9 mouse cellular contexts compared by ENCODE assay signal in the genomic region with DNA sequence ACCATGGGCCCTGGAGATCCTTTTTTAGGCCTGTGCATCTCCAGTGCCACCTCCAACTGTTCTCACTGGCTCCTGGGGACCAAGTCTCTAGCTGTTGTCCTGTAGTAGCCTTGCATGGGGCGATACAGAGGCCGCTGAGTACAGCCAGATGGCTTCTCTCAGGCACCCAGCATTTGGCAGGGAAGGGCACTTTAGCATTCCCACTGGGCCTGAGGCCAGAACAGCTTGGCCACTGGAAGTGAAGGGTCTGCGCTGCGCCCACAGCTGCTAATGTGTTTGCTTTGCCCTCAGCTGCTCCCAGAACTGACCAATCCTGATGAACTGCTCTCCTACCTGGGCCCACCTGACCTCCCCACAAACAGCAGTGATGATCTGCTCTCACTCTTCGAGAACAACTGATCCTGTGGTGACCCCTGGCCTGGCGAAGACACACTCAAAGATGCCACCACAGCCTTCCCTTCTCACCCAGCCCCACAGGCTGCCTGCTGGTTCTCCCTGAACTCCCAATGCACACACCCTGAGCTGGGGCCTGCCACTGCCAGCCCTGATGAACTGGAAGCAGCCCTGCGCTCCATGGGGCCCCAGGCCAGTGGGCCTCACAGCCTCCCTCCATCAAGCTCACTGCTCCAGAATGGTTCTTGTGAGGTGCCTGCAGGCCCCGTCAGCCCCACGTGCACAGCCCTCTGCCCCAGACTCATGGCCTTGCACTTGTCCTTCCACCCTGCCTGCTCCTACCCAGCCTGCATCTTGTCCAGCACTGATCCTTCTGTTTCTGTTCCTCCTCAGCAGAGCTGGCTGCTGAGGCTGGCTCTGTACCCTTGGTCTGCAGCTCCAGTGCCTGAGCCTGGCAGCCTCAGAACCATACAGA. TPM values are rescaled to one million over a fixed set of nuclear protein-coding genes. Genes with fewer than 3 reads are reported as not detected.
DNase-seq lines count a peak whose midpoint lies in the region; ATAC-seq and TF ChIP-seq lines count a peak whose summit lies in the region.
"Had no signal": no experiment of that assay in that cellular context is flagged by ENCODE, and none has a peak within 500 bp of the region (broad histone marks: within the 10 kb centered on the region; RNA-seq: fewer than 3 reads in every experiment).

No protein-coding gene starts in this region.

- H3K4me2 ChIP-seq in heart, embryonic 16.5 days (ENCODE audit: low read depth, low read length): no peak overlapping the region
- no peak overlapping the region for H3K4me2 ChIP-seq in lung, embryonic 16.5 days (ENCODE audit: low read depth, low read length)

- no peak for DNase-seq in left cerebral cortex, adult 2 months (ENCODE audit: extremely low spot score in 1 of 2, low spot score in 2 of 2)
- DNase-seq in left cerebral cortex, postnatal 25 days (ENCODE audit: low spot score in 2 of 2): no peak
- peak; percentile 51 to 65 for DNase-seq in cerebellum, postnatal 25 days
- DNase-seq in Muller cell, postnatal 12 days (ENCODE audit: inconsistent ontology term): no peak
- DNase-seq in right cerebral cortex, postnatal 4 days: no peak

- no peaks in the 10 kb centered on the region for H3K9me3 ChIP-seq in heart, embryonic 16.5 days (replicated peaks; ENCODE audit: control insufficient read depth, low read length)
- H3K9me3 ChIP-seq in lung, embryonic 16.5 days (ENCODE audit: control insufficient read depth, low read length): no peaks in the 10 kb centered on the region

- ATAC-seq in heart, embryonic 16.5 days (replicated peaks; ENCODE audit: extremely low read depth, insufficient read depth, low FRiP score): peak; percentile 46
- peak; percentile 80 for ATAC-seq in lung, embryonic 16.5 days (ENCODE audit: low read depth)
- no peak for ATAC-seq in CD4-positive, CD25-positive, alpha-beta regulatory T cell, adult 4 months

- WGBS in heart, embryonic 16.5 days: 67% methylated on average over 9 of the region's 9 CpGs
- 66% methylated on average over 9 of the region's 9 CpGs for WGBS in lung, embryonic 16.5 days

- peaks cover 42% of the 10 kb centered on the region for H3K36me3 ChIP-seq in heart, embryonic 16.5 days (ENCODE audit: control insufficient read depth, insufficient read depth)
- H3K36me3 ChIP-seq in lung, embryonic 16.5 days (ENCODE audit: control insufficient read depth, insufficient read depth, low read length): peaks cover 33% of the 10 kb centered on the region

- no peak overlapping the region for H3K4me3 ChIP-seq in left cerebral cortex, adult 2 months
- no peak overlapping the region for H3K4me3 ChIP-seq in heart, embryonic 16.5 days (ENCODE audit: low read length)
- H3K4me3 ChIP-seq in lung, embryonic 16.5 days (ENCODE audit: low read length): no peak overlapping the region

- intact Hi-C loops in left cerebral cortex, adult 2 months (cut with DNase I): no loop called here
- intact Hi-C loops in left cerebral cortex, postnatal 25 days (cut with DNase I): no loop called here

- no peak for TF ChIP-seq CTCF in left cerebral cortex, adult 2 months (IDR thresholded peaks at IDR 0.05)

- H3K27me3 ChIP-seq in heart, embryonic 16.5 days (ENCODE audit: control insufficient read depth, insufficient read depth, low read length): no peaks in the 10 kb centered on the region
- H3K27me3 ChIP-seq in lung, embryonic 16.5 days (ENCODE audit: control insufficient read depth, insufficient read depth, low read depth, low read length): no peaks in the 10 kb centered on the region

- H3K9ac ChIP-seq in heart, embryonic 16.5 days (ENCODE audit: low read length): peak overlapping the region; percentile 52
- no peak overlapping the region; the same call in none of the 2 replicates for H3K9ac ChIP-seq in lung, embryonic 16.5 days (ENCODE audit: low read length)
- H3K9ac ChIP-seq: liver, embryonic 14.5 days had no signal

- peak overlapping the region; percentile 84 for H3K27ac ChIP-seq in left cerebral cortex, adult 2 months
- H3K27ac ChIP-seq in heart, embryonic 16.5 days (ENCODE audit: low read length): peak overlapping the region; percentile 83
- peak overlapping the region; percentile 75 for H3K27ac ChIP-seq in lung, embryonic 16.5 days (ENCODE audit: low read length)
- H3K27ac ChIP-seq: liver, embryonic 14.5 days had no signal

- peaks cover 37% of the 10 kb centered on the region for H3K4me1 ChIP-seq in heart, embryonic 16.5 days (ENCODE audit: control insufficient read depth, insufficient read depth, low read length)
- H3K4me1 ChIP-seq in lung, embryonic 16.5 days (replicated peaks; ENCODE audit: control insufficient read depth, insufficient read depth, low read length): peaks cover 30% of the 10 kb centered on the region

RNA-seq across cellular contexts. Expression of gene Ppia, which starts 10.3 kb away (rescaled TPM):
- 1,000 to 10,000 TPM; 1,634 to 1,792 TPM for total RNA-seq in left cerebral cortex, adult 2 months (2021)
- 1,000 to 10,000 TPM; 1,922 to 2,079 TPM for total RNA-seq in left cerebral cortex, postnatal 25 days (2021)
- polyA plus RNA-seq in heart, embryonic 16.5 days (2015; fragmentation: Nextera tagmentation; extraction: Ambion mirVana): 3,856 and 4,038 TPM in 2 replicates
- 5,388 and 5,620 TPM in 2 replicates for polyA plus RNA-seq in lung, embryonic 16.5 days (2015; fragmentation: Nextera tagmentation; extraction: Ambion mirVana)
- 1,000 to 10,000 TPM; 2,528 to 2,595 TPM for polyA plus RNA-seq in CD4-positive, CD25-positive, alpha-beta regulatory T cell, adult 4 months (2017; shearing (Covaris generic))

RNA-seq across cellular contexts. Expression of gene Zmiz2, which starts 16.1 kb away (rescaled TPM):
- total RNA-seq in left cerebral cortex, adult 2 months (2021): 100 to 1,000 TPM; 226 to 228 TPM
- total RNA-seq in left cerebral cortex, postnatal 25 days (2021): 100 to 1,000 TPM; 215 to 216 TPM
- 7.4 and 8.7 TPM in 2 replicates for polyA plus RNA-seq in heart, embryonic 16.5 days (2015; fragmentation: Nextera tagmentation; extraction: Ambion mirVana)
- 9.3 and 10.9 TPM in 2 replicates for polyA plus RNA-seq in lung, embryonic 16.5 days (2015; fragmentation: Nextera tagmentation; extraction: Ambion mirVana)
- 10 to 100 TPM; 46.5 to 67.2 TPM for polyA plus RNA-seq in CD4-positive, CD25-positive, alpha-beta regulatory T cell, adult 4 months (2017; shearing (Covaris generic))

RNA-seq across cellular contexts. Expression of gene H2afv, which starts 39.3 kb away (rescaled TPM):
- total RNA-seq in left cerebral cortex, adult 2 months (2021): 10 to 100 TPM; 39.6 to 41.4 TPM
- 10 to 100 TPM; 32.3 to 32.6 TPM for total RNA-seq in left cerebral cortex, postnatal 25 days (2021)
- 327 and 358 TPM in 2 replicates for polyA plus RNA-seq in heart, embryonic 16.5 days (2015; fragmentation: Nextera tagmentation; extraction: Ambion mirVana)
- polyA plus RNA-seq in lung, embryonic 16.5 days (2015; fragmentation: Nextera tagmentation; extraction: Ambion mirVana): 581 and 621 TPM in 2 replicates
- 100 to 1,000 TPM; 147 to 164 TPM for polyA plus RNA-seq in CD4-positive, CD25-positive, alpha-beta regulatory T cell, adult 4 months (2017; shearing (Covaris generic))

Comparison
In these comparisons a context has a peak if more than half of its experiments do, and no peak if none do; other contexts are left out.
1. DNase-seq: peak in cerebellum, postnatal 25 days (2 of 2); none in left cerebral cortex, adult 2 months (0 of 2), left cerebral cortex, postnatal 25 days (0 of 2), Muller cell, postnatal 12 days (single experiment) and right cerebral cortex, postnatal 4 days (single experiment).
2. Peak in every context shown above with its lines, with median percentiles within 50 percentile points of each other: H3K27ac ChIP-seq.